In genomic region chr5:117976263-117976656, GRCm38 (mm10) we compare ENCODE assay signal across 8 mouse cellular contexts. TPM values are rescaled to one million over a fixed set of nuclear protein-coding genes. Genes with fewer than 3 reads are reported as not detected.
DNase-seq lines count a peak whose midpoint lies in the region; ATAC-seq and TF ChIP-seq lines count a peak whose summit lies in the region.

No protein-coding gene starts in this region.

- peaks cover 26% of the 10 kb centered on the region for H3K36me3 ChIP-seq in heart, embryonic 13.5 days
- H3K36me3 ChIP-seq in G1E (replicated peaks) = peaks cover 35% of the 10 kb centered on the region
- H3K36me3 ChIP-seq in forebrain, postnatal 0 days (ENCODE audit: insufficient read depth) = peaks cover 15% of the 10 kb centered on the region
- H3K36me3 ChIP-seq in liver, postnatal 0 days (replicated peaks; ENCODE audit: insufficient read depth, low read length) = 0 out of 2 replicates have a peak, but pooled peaks cover 3% of the 10 kb centered on the region

- WGBS in heart, embryonic 13.5 days = 22% methylated on average over 19 of the region's 19 CpGs
- 22% methylated on average over 19 of the region's 19 CpGs for WGBS in forebrain, postnatal 0 days
- WGBS in liver, postnatal 0 days (ENCODE audit: insufficient replicate concordance) = 23% methylated on average over 19 of the region's 19 CpGs

- peak overlapping the region; percentile 100 for H3K4me3 ChIP-seq in heart, embryonic 13.5 days
- peak overlapping the region; percentile 99 for H3K4me3 ChIP-seq in G1E (ENCODE audit: low read depth, low read length)
- peak overlapping the region; percentile 100 for H3K4me3 ChIP-seq in forebrain, postnatal 0 days (ENCODE audit: low read depth, low read length)
- H3K4me3 ChIP-seq in liver, postnatal 0 days (ENCODE audit: low read depth, low read length) = peak overlapping the region; percentile 88

- H3K9ac ChIP-seq in heart, embryonic 13.5 days = peak overlapping the region; percentile 98
- peak overlapping the region; percentile 99 for H3K9ac ChIP-seq in forebrain, postnatal 0 days
- H3K9ac ChIP-seq in liver, postnatal 0 days (replicated peaks) = no peak overlapping the region

- H3K27me3 ChIP-seq in heart, embryonic 13.5 days (replicated peaks) = no peaks in the 10 kb centered on the region
- H3K27me3 ChIP-seq in G1E (ENCODE audit: insufficient read depth, low read length) = 0 out of 2 replicates have a peak, but pooled peaks cover 2% of the 10 kb centered on the region
- H3K27me3 ChIP-seq in forebrain, postnatal 0 days (ENCODE audit: insufficient read depth, low read length) = no peaks in the 10 kb centered on the region
- no peaks in the 10 kb centered on the region for H3K27me3 ChIP-seq in liver, postnatal 0 days (ENCODE audit: insufficient read depth, low read length)

- no peak for TF ChIP-seq EP300 in liver, postnatal 0 days (IDR thresholded peaks at IDR 0.05; ENCODE audit: low read depth)

- peaks cover 28% of the 10 kb centered on the region for H3K4me1 ChIP-seq in heart, embryonic 13.5 days
- H3K4me1 ChIP-seq in G1E (ENCODE audit: insufficient read depth, low read depth, low read length) = peaks cover 16% of the 10 kb centered on the region
- 0 out of 2 replicates have a peak, but pooled peaks cover 7% of the 10 kb centered on the region for H3K4me1 ChIP-seq in forebrain, postnatal 0 days (ENCODE audit: insufficient read depth)
- H3K4me1 ChIP-seq in liver, postnatal 0 days (ENCODE audit: insufficient read depth) = peaks cover 6% of the 10 kb centered on the region

- H3K4me2 ChIP-seq in heart, embryonic 13.5 days = peak overlapping the region; percentile 84
- peak overlapping the region; percentile 67 for H3K4me2 ChIP-seq in forebrain, postnatal 0 days (ENCODE audit: low read depth)
- H3K4me2 ChIP-seq in liver, postnatal 0 days (ENCODE audit: low read depth, low read length) = peak overlapping the region; percentile 96

- no peak for ATAC-seq in heart, embryonic 13.5 days (ENCODE audit: extremely low read depth, insufficient number of reproducible peaks, low FRiP score, low TSS enrichment)
- ATAC-seq in G1E (ENCODE audit: extremely low read depth, insufficient number of reproducible peaks, low FRiP score, poor library complexity, severe bottlenecking) = 0 out of 2 replicates have a peak, but pooled peaks have one; percentile 3
- ATAC-seq in forebrain, postnatal 0 days = peak; percentile 10; the same call in 1 of the 2 replicates
- no peak for ATAC-seq in liver, postnatal 0 days

- no peak for TF ChIP-seq CTCF in G1E (IDR thresholded peaks at IDR 0.05; ENCODE audit: low read depth, low read length)
- no peak for TF ChIP-seq CTCF in forebrain, postnatal 0 days (IDR thresholded peaks at IDR 0.05; ENCODE audit: low read depth)
- TF ChIP-seq CTCF in liver, postnatal 0 days (IDR thresholded peaks at IDR 0.05; ENCODE audit: low read depth) = no peak

- DNase-seq in heart, adult 8-10 months (ENCODE audit: low spot score) = no peak
- no peak for DNase-seq in G1E (ENCODE audit: low spot score)
- DNase-seq in forebrain, postnatal 0 days = no peak
- no peak for DNase-seq in liver, postnatal 0 days
- no peak for DNase-seq in urinary bladder, postnatal 25 days (ENCODE audit: low spot score)
- DNase-seq in gastrocnemius, postnatal 4 days (ENCODE audit: low spot score in 2 of 2) = no peak
- DNase-seq in left cerebral cortex, adult 9 months (ENCODE audit: low spot score in 2 of 2) = no peak

- H3K9me3 ChIP-seq in heart, embryonic 13.5 days = no peaks in the 10 kb centered on the region
- no peaks in the 10 kb centered on the region for H3K9me3 ChIP-seq in G1E (replicated peaks)
- no peaks in the 10 kb centered on the region for H3K9me3 ChIP-seq in forebrain, postnatal 0 days (ENCODE audit: low read length)
- H3K9me3 ChIP-seq in liver, postnatal 0 days (ENCODE audit: low read length) = no peaks in the 10 kb centered on the region

- H3K27ac ChIP-seq in heart, embryonic 13.5 days (replicated peaks) = no peak overlapping the region
- H3K27ac ChIP-seq in forebrain, postnatal 0 days (ENCODE audit: low read depth, low read length) = peak overlapping the region; percentile 92
- no peak overlapping the region for H3K27ac ChIP-seq in liver, postnatal 0 days (ENCODE audit: low read depth)

RNA-seq across cellular contexts. Expression of gene Fbxo21, which starts 0.3 kb away (rescaled TPM):
- 51.0 and 53.0 TPM in 2 replicates for polyA plus RNA-seq in heart, embryonic 13.5 days (2015; fragmentation: Nextera tagmentation; extraction: Ambion mirVana)
- 10 to 100 TPM; 29.2 to 43.0 (median 35.2) TPM for total RNA-seq in heart, adult 8-10 months (2022)
- total RNA-seq in G1E (2014; fragmentation: Nextera tagmentation) = 7.5 and 9.4 TPM in 2 replicates
- total RNA-seq in G1E (2017) = 10.5 and 11.4 TPM in 2 replicates
- 6.8 and 7.5 TPM in 2 replicates for polyA plus RNA-seq in G1E (2012)
- 176 and 197 TPM in 2 replicates for total RNA-seq in forebrain, postnatal 0 days (2014; rRNA removed)
- 150 and 161 TPM in 2 replicates for polyA plus RNA-seq in forebrain, postnatal 0 days (2015; fragmentation: Nextera tagmentation; extraction: Ambion mirVana)
- polyA plus RNA-seq in liver, postnatal 0 days (2015; fragmentation: Nextera tagmentation; extraction: Ambion mirVana) = 29.9 and 33.0 TPM in 2 replicates
- 10 to 100 TPM; 32.6 to 35.3 TPM for total RNA-seq in gastrocnemius, postnatal 4 days (2021)

RNA-seq across cellular contexts. Expression of gene Tesc, which starts 51.3 kb away (rescaled TPM):
- 17.8 and 20.3 TPM in 2 replicates for polyA plus RNA-seq in heart, embryonic 13.5 days (2015; fragmentation: Nextera tagmentation; extraction: Ambion mirVana)
- 100 to 1,000 TPM; 204 to 264 (median 228) TPM for total RNA-seq in heart, adult 8-10 months (2022)
- total RNA-seq in G1E (2014; fragmentation: Nextera tagmentation) (not detected in 2 replicates), G1E (2017) (not detected in 2 replicates)
- polyA plus RNA-seq in G1E (2012) = 0.20 TPM in 1 of 2 replicates, not detected in the other
- total RNA-seq in forebrain, postnatal 0 days (2014; rRNA removed) = 8.5 and 13.0 TPM in 2 replicates
- 12.2 and 19.9 TPM in 2 replicates for polyA plus RNA-seq in forebrain, postnatal 0 days (2015; fragmentation: Nextera tagmentation; extraction: Ambion mirVana)
- polyA plus RNA-seq in liver, postnatal 0 days (2015; fragmentation: Nextera tagmentation; extraction: Ambion mirVana) = 4.5 and 4.6 TPM in 2 replicates
- total RNA-seq in gastrocnemius, postnatal 4 days (2021) = under 1 TPM; 0.88 to 0.96 TPM

Comparison
In these comparisons a context has a peak if more than half of its experiments do, and no peak if none do; other contexts are left out.
1. ATAC-seq: peak in G1E (single experiment) and forebrain, postnatal 0 days (single experiment); none in heart, embryonic 13.5 days (single experiment) and liver, postnatal 0 days (single experiment).
2. RNA of gene Tesc, which starts 51.3 kb away (total RNA-seq): 204 to 264 TPM in heart, adult 8-10 months; 8.5 to 13.0 TPM in forebrain, postnatal 0 days, 0.88 to 0.96 TPM in gastrocnemius, postnatal 4 days and not detected in G1E; every median in the first group is over 10 times any median in the second.
3. Peak in every context shown above with its lines, with median percentiles within 50 percentile points of each other: H3K4me2 ChIP-seq and H3K4me3 ChIP-seq.